In the genomic region with DNA sequence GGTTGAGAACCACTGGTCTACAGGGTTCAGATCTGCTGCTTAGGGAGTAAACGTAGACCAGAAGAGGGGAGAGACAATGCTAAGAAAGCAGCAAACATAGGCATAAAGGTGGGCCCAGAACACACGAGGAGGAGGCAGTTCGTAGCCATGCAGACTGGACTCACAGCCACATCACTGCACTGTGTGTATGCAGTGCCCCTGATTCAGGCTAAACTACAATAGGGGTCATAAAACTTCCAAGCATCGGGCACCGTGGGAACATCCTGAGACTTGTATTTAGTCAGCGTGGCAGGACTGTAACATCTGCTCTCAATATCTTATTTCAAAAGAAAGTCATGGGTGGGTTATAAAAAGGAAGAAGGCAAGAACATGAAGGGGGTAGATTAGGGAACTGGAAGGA, we compare ENCODE assay signal across 26 mouse cellular contexts. TPM values are rescaled to one million over a fixed set of nuclear protein-coding genes. Genes with fewer than 3 reads are reported as not detected.
DNase-seq lines count a peak whose midpoint lies in the region; ATAC-seq and TF ChIP-seq lines count a peak whose summit lies in the region.
"Had no signal": no experiment of that assay in that cellular context is flagged by ENCODE, and none has a peak within 500 bp of the region (broad histone marks: within the 10 kb centered on the region; RNA-seq: fewer than 3 reads in every experiment).

No protein-coding gene starts in this region.

- H3K4me3 ChIP-seq in gastrocnemius, adult 2 months: no peak overlapping the region
- H3K4me3 ChIP-seq in kidney, embryonic 15.5 days (replicated peaks): no peak overlapping the region
- no peak overlapping the region for H3K4me3 ChIP-seq in embryonic facial prominence, embryonic 12.5 days
- H3K4me3 ChIP-seq in limb, embryonic 13.5 days: no peak overlapping the region
- H3K4me3 ChIP-seq: embryonic facial prominence, embryonic 15.5 days; forebrain, embryonic 13.5 days; hindbrain, embryonic 12.5 days; intestine, embryonic 15.5 days; lung, embryonic 15.5 days had no signal

- TF ChIP-seq CTCF in gastrocnemius, adult 2 months (IDR thresholded peaks at IDR 0.05): no peak

- DNase-seq in gastrocnemius, adult 2 months: no peak
- no peak for DNase-seq in gastrocnemius, postnatal 36 days
- DNase-seq in kidney, adult 9 months: no peak
- no peak for DNase-seq in layer of hippocampus, adult 9-11 months
- DNase-seq in urinary bladder, postnatal 10 days (ENCODE audit: low spot score): no peak
- DNase-seq: adrenal gland, postnatal 10 days; cerebellum, adult 8-10 months; cerebellum, postnatal 25 days; gastrocnemius, postnatal 14 days; heart, adult 18-20 months; heart, postnatal 36 days; kidney, adult 8-10 months; retina, postnatal 1 day; spleen, adult 18-20 months had no signal

- H3K27me3 ChIP-seq in kidney, embryonic 15.5 days: no peaks in the 10 kb centered on the region
- H3K27me3 ChIP-seq in embryonic facial prominence, embryonic 12.5 days: no peaks in the 10 kb centered on the region
- no peaks in the 10 kb centered on the region for H3K27me3 ChIP-seq in limb, embryonic 13.5 days
- H3K27me3 ChIP-seq: embryonic facial prominence, embryonic 15.5 days; forebrain, embryonic 13.5 days; hindbrain, embryonic 12.5 days; intestine, embryonic 15.5 days; lung, embryonic 15.5 days; Patski had no signal

- no peaks in the 10 kb centered on the region for H3K9me3 ChIP-seq in kidney, embryonic 15.5 days (replicated peaks)
- no peaks in the 10 kb centered on the region for H3K9me3 ChIP-seq in embryonic facial prominence, embryonic 12.5 days
- H3K9me3 ChIP-seq in limb, embryonic 13.5 days: no peaks in the 10 kb centered on the region
- H3K9me3 ChIP-seq: embryonic facial prominence, embryonic 15.5 days; forebrain, embryonic 13.5 days; hindbrain, embryonic 12.5 days; intestine, embryonic 15.5 days; lung, embryonic 15.5 days had no signal

- peaks cover 13% of the 10 kb centered on the region; the same call in 1 of the 2 replicates for H3K36me3 ChIP-seq in kidney, embryonic 15.5 days
- H3K36me3 ChIP-seq in embryonic facial prominence, embryonic 12.5 days: 0 out of 2 replicates have a peak, but pooled peaks cover 2% of the 10 kb centered on the region
- peaks cover 12% of the 10 kb centered on the region for H3K36me3 ChIP-seq in limb, embryonic 13.5 days
- H3K36me3 ChIP-seq: embryonic facial prominence, embryonic 15.5 days; intestine, embryonic 15.5 days; lung, embryonic 15.5 days had no signal

- WGBS in kidney, embryonic 15.5 days: 32% methylated on average over 6 of the region's 6 CpGs
- WGBS in embryonic facial prominence, embryonic 12.5 days: 31% methylated on average over 6 of the region's 6 CpGs
- 17% methylated on average over 6 of the region's 6 CpGs for WGBS in limb, embryonic 13.5 days

- peaks cover 37% of the 10 kb centered on the region for H3K4me1 ChIP-seq in kidney, embryonic 15.5 days
- peaks cover 45% of the 10 kb centered on the region for H3K4me1 ChIP-seq in embryonic facial prominence, embryonic 12.5 days
- peaks cover 54% of the 10 kb centered on the region for H3K4me1 ChIP-seq in limb, embryonic 13.5 days

- H3K27ac ChIP-seq in gastrocnemius, adult 2 months: peak overlapping the region; percentile 43; the same call in 1 of the 2 replicates
- H3K27ac ChIP-seq in kidney, embryonic 15.5 days: peak overlapping the region; percentile 73
- H3K27ac ChIP-seq in embryonic facial prominence, embryonic 12.5 days: peak overlapping the region; percentile 57; the same call in 1 of the 2 replicates
- H3K27ac ChIP-seq in limb, embryonic 13.5 days: peak overlapping the region; percentile 74
- H3K27ac ChIP-seq: forebrain, embryonic 13.5 days; hindbrain, embryonic 12.5 days; hindbrain, postnatal 0 days; intestine, embryonic 15.5 days; lung, embryonic 15.5 days had no signal

- peak; percentile 73 for ATAC-seq in kidney, embryonic 15.5 days (replicated peaks; ENCODE audit: low FRiP score)
- no peak for ATAC-seq in embryonic facial prominence, embryonic 12.5 days (ENCODE audit: insufficient number of reproducible peaks, insufficient read depth, low FRiP score, low TSS enrichment)
- ATAC-seq in limb, embryonic 13.5 days (ENCODE audit: low FRiP score, low read depth): peak; percentile 55; the same call in 1 of the 2 replicates
- ATAC-seq: forebrain, embryonic 13.5 days; hindbrain, postnatal 0 days; intestine, embryonic 15.5 days; Patski had no signal

- no peak overlapping the region for H3K9ac ChIP-seq in kidney, embryonic 15.5 days
- H3K9ac ChIP-seq in embryonic facial prominence, embryonic 12.5 days: no peak overlapping the region
- no peak overlapping the region for H3K9ac ChIP-seq in limb, embryonic 13.5 days
- H3K9ac ChIP-seq: embryonic facial prominence, embryonic 15.5 days; forebrain, embryonic 13.5 days; hindbrain, embryonic 12.5 days; intestine, embryonic 15.5 days; lung, embryonic 15.5 days had no signal

- intact Hi-C loops in gastrocnemius, adult 2 months (cut with DNase I): no loop called here
- intact Hi-C loops in gastrocnemius, postnatal 36 days (cut with DNase I): no loop called here

- H3K4me2 ChIP-seq in kidney, embryonic 15.5 days: no peak overlapping the region
- H3K4me2 ChIP-seq in embryonic facial prominence, embryonic 12.5 days (replicated peaks): no peak overlapping the region
- no peak overlapping the region for H3K4me2 ChIP-seq in limb, embryonic 13.5 days (replicated peaks)
- H3K4me2 ChIP-seq: embryonic facial prominence, embryonic 15.5 days; forebrain, embryonic 13.5 days; hindbrain, embryonic 12.5 days; intestine, embryonic 15.5 days; liver, embryonic 11.5 days; lung, embryonic 15.5 days; midbrain, embryonic 11.5 days had no signal

RNA-seq across cellular contexts. Expression of a gene that starts 52.9 kb away (rescaled TPM):
- total RNA-seq in gastrocnemius, adult 2 months (2021): 1 to 10 TPM; 3.3 to 4.6 TPM
- 1 to 10 TPM; 3.5 to 4.4 TPM for total RNA-seq in gastrocnemius, postnatal 36 days (2021)
- 14.0 and 15.3 TPM in 2 replicates for polyA plus RNA-seq in kidney, embryonic 15.5 days (2015; fragmentation: Nextera tagmentation; extraction: Ambion mirVana)
- polyA plus RNA-seq in embryonic facial prominence, embryonic 12.5 days (2016; fragmentation: Nextera tagmentation; extraction: Ambion mirVana): 18.6 and 19.1 TPM in 2 replicates
- polyA plus RNA-seq in limb, embryonic 13.5 days (2015; fragmentation: Nextera tagmentation; extraction: Ambion mirVana): 29.3 and 34.0 TPM in 2 replicates
